Mouse (Mus musculus) forebrain, embryonic 13.5 days (tissue): ENCODE measurements around the gene Sh3gl2. TPM values are rescaled to one million over a fixed set of nuclear protein-coding genes. Genes with fewer than 3 reads are reported as not detected.
A peak's percentile ranks its signal among the peaks of the same experiment; 100 is the strongest.

Experiments
- ATAC-seq: fragments of 200-750 bp; cut with Nextera tagmentation; 2 replicates; pipeline ENCODE4 v1.8.0; 2017
- H3K27ac ChIP-seq: fragments of 300-500 bp; sonication (generic); 2 replicates; pipeline ENCODE4 v1.5.1; 2015; ENCODE audit warnings: inconsistent platforms, mild to moderate bottlenecking, moderate library complexity
- H3K27me3 ChIP-seq: fragments of 300-500 bp; sonication (generic); 2 replicates; pipeline ENCODE4 v1.6.1; 2015; ENCODE audit warnings: mild to moderate bottlenecking, inconsistent platforms
- H3K36me3 ChIP-seq: fragments of 300-500 bp; sonication (generic); 2 replicates; pipeline ENCODE4 v1.6.1; 2015; ENCODE audit warnings: mild to moderate bottlenecking, inconsistent platforms; ENCODE audit not compliant: poor library complexity, severe bottlenecking
- H3K4me1 ChIP-seq: fragments of 300-500 bp; sonication (generic); 2 replicates; pipeline ENCODE4 v1.6.1; 2015; ENCODE audit warnings: inconsistent platforms
- H3K4me2 ChIP-seq: fragments of 300-500 bp; sonication (generic); 2 replicates; pipeline ENCODE4 v1.6.1; 2015; ENCODE audit warnings: inconsistent platforms, mild to moderate bottlenecking, moderate library complexity
- H3K4me3 ChIP-seq: fragments of 300-500 bp; sonication (generic); 2 replicates; pipeline ENCODE4 v1.5.1; 2015; ENCODE audit warnings: mild to moderate bottlenecking, inconsistent platforms
- H3K9ac ChIP-seq: fragments of 300-500 bp; sonication (generic); 2 replicates; pipeline ENCODE4 v1.6.1; 2015; ENCODE audit warnings: mild to moderate bottlenecking, inconsistent platforms
- H3K9me3 ChIP-seq: fragments of 300-500 bp; sonication (generic); replicated peaks from 2 replicates; pipeline ENCODE4 v1.6.1; 2016; ENCODE audit warnings: inconsistent platforms
- WGBS: fragments of 180-500 bp; shearing (Covaris S2); methylation state at CpG from one replicate; pipeline ENCODE4 v1.1.7; 2015; 5-methylcytosine and 5-hydroxymethylcytosine counted together
- polyA plus RNA-seq: library from polyadenylated mRNA; unstranded; fragments of >200 nt; fragmentation: Nextera tagmentation; extraction: Ambion mirVana; gene quantifications from 2 replicates; pipeline ENCODE4 v1.2.1, GENCODE M21; 2015

The Sh3gl2 gene
- polyA plus RNA-seq, 1 experiment from 2014 or later: 30.9 TPM

DNA sequence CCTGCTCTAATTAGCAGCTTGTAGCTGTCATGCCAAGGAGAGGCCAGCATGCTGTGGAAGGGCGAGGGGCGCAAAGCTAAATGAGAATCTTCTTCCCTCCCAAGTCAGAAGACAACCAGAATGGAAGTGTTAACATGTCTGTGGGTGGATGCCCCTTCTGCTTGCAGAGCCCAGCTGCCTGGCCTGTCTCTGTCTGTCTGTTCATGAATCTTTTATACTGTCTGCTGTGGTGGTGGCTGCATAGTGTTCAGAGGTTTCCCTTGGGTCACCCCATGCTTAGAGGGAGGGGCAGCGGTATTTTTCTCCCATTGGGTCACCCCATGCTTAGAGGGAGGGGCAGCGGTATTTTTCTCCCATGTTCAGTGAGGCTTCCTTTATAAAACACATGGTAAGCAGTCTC is 68.0 kb downstream of the Sh3gl2 start:
- peak; percentile 36; the same call in 1 of the 2 replicates for ATAC-seq
- Histone ChIP-seq H3K9me3 (no peaks in the 10 kb centered on the region), H3K4me1 (0 out of 2 replicates have a peak, but pooled peaks cover 5% of the 10 kb centered on the region), H3K27me3 (no peaks in the 10 kb centered on the region), H3K4me2 (no peak overlapping the region), H3K4me3 (no peak overlapping the region), H3K9ac (no peak overlapping the region), H3K27ac (no peak overlapping the region), H3K36me3 (no peaks in the 10 kb centered on the region)
- 84% methylated on average over 4 of the region's 4 CpGs for WGBS

DNA sequence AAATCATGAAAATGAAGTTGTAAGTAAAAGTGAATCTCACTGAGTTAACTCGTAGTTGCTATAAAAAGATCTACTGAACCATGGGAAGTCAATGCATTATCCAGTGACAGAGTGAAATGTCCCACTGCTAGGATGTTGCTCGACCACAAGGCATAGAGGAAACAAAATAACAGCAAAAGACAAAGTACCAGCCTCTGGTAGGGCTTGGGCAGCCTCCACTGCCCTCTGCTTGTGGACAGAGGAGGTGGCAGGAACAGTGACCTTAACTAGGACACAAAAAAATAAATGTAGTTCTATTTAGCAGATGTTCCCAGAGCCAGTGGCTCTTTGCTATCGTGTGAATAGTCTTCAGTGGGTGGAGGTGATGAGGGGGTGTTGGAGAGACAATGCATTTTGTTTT is 68.5 kb downstream of the Sh3gl2 start:
- Histone ChIP-seq H3K4me1 (0 out of 2 replicates have a peak, but pooled peaks cover 5% of the 10 kb centered on the region), H3K27ac (no peak overlapping the region), H3K9ac (no peak overlapping the region), H3K4me2 (no peak overlapping the region), H3K36me3 (no peaks in the 10 kb centered on the region), H3K9me3 (no peaks in the 10 kb centered on the region), H3K4me3 (no peak overlapping the region), H3K27me3 (no peaks in the 10 kb centered on the region)
- ATAC-seq: no peak
- 86% methylated on average over 3 of the region's 3 CpGs for WGBS

DNA sequence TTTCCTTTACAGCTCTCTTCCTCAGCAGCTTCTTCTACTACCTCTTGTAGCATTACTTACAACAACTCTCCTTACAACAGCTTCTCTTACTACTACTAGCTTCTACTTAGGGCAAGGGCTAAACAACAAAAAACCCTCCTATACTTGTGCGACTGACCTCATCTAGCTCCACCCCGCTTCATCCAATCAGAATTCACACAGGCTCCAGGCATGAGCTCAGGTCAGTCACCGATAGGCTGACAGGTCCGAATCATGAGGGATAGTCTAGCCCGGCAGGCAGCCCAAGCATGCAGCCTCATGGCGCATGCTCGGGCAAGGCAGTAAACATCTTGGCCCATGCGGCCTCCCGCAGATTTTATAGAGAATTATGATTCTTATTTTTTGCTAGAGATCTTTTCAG is 78.2 kb downstream of the Sh3gl2 start:
- no peaks in the 10 kb centered on the region for H3K36me3 ChIP-seq
- H3K9me3 ChIP-seq: no peaks in the 10 kb centered on the region
- H3K4me1 ChIP-seq: no peaks in the 10 kb centered on the region
- no peak overlapping the region for H3K9ac ChIP-seq
- no peak overlapping the region for H3K27ac ChIP-seq
- H3K4me2 ChIP-seq: no peak overlapping the region
- no peaks in the 10 kb centered on the region for H3K27me3 ChIP-seq
- 93% methylated on average over 9 of the region's 9 CpGs for WGBS
- no peak overlapping the region for H3K4me3 ChIP-seq
- no peak for ATAC-seq

DNA sequence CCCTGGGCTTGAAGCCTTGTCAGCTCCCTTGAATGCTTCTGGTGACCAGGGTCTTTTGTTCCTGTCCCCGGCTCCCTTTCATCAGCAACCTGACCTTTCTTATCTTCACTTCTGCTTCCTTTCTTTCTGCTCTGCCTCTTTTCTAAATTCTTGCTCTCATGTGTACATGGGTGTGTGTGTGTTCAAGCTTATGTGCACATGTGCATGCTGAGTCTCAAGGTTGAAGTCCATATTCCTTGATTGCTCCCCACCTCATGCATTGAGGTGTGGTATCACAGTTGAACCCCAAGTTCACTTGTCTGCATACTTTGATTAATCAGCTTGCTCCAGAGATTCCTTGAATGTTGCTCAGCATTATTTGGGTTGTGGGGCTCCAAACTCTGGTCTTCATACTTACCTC is 85.1 kb downstream of the Sh3gl2 start:
- 75% methylated on average over 1 of the region's 1 CpGs for WGBS

DNA sequence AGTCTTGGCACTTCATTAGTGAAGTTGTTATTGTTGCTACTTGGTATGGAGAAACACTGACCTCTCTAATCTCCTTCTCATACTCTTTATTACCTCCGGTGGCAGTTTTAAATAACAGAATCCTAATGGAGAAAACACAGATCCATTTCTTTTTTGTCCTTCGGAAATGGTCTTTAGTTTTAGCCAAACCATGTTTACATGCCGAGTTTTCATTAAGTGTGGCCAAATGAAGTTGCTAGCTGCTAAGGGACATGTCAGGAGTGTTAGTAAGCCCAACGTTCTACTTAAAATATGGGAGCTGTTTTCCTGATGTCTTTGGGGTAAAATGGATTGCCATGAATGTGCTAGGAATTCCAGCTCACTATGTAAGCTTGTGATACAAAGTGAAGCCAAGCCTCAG is 86.4 kb downstream of the Sh3gl2 start:
- Histone ChIP-seq H3K4me3 (no peak overlapping the region), H3K36me3 (no peaks in the 10 kb centered on the region), H3K9me3 (no peaks in the 10 kb centered on the region), H3K4me1 (no peaks in the 10 kb centered on the region), H3K27me3 (no peaks in the 10 kb centered on the region), H3K4me2 (no peak overlapping the region), H3K9ac (no peak overlapping the region), H3K27ac (no peak overlapping the region)
- WGBS: 86% methylated on average over 4 of the region's 4 CpGs
- ATAC-seq: no peak

More for the DNA sequence above, 85.1 kb downstream of the Sh3gl2 start:
- Histone ChIP-seq H3K9me3 (no peaks in the 10 kb centered on the region), H3K27me3 (no peaks in the 10 kb centered on the region), H3K4me1 (no peaks in the 10 kb centered on the region), H3K4me2 (no peak overlapping the region), H3K4me3 (no peak overlapping the region), H3K9ac (no peak overlapping the region), H3K36me3 (no peaks in the 10 kb centered on the region), H3K27ac (no peak overlapping the region)
- no peak for ATAC-seq

DNA sequence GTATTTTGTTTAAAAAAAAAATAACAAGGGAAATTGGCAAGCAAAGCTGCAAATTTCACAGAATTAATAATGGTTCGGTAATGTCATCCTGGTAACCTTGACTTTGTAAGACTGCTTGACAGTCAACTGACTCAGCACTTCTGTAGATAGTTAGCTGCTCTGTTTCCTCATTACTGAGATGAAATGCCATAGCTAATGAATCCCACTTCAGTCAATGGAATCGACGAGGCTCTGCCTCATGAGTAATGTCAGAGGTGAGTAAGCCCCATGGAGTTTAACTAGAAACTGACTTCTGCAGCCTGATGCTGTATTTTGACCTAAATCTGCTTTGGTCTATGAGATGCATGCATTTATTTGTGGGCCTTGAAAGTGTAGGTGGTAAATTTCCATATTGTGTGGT is 88.4 kb downstream of the Sh3gl2 start:
- Histone ChIP-seq H3K27ac (no peak overlapping the region), H3K4me3 (no peak overlapping the region), H3K27me3 (no peaks in the 10 kb centered on the region), H3K36me3 (no peaks in the 10 kb centered on the region), H3K9ac (no peak overlapping the region), H3K4me1 (no peaks in the 10 kb centered on the region), H3K9me3 (no peaks in the 10 kb centered on the region), H3K4me2 (no peak overlapping the region)
- ATAC-seq: no peak
- 71% methylated on average over 3 of the region's 3 CpGs for WGBS

DNA sequence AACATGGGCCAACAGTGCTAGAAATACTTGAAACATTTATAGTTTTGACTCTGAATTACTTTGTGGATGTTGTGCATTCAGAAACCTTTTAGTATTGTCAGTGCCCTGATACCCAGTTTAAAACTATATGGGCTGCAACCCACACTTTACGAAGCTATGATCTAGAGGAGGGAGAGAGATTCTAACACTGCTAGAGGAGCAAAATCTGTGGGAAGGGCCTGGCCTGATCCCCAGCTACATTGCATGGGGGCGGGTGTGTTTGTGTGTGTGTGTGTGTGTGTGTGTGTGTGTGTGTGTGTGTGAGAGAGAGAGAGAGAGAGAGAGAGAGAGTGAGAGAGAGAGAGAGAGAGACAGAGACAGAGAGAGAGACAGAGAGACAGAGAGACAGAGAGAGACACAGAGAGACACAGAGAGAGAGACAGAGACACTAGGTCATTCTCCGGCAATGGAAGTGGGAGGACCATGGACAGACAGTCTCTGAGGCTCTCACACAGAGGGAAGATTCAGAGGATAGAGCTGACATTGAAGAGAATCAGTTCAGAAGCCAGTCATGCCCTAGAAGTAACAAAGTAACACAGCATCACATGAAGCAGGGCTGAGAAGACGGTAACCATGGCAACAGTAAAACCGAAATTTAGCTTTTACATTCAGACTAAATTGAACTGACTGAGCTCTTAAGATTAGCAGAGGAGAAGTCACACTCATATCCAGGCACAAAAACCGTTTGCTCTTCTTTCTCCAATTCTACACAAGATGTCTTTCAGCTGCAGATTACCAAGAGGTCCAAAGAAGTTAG is 95.9 kb downstream of the Sh3gl2 start:
- H3K27me3 ChIP-seq: no peaks in the 10 kb centered on the region
- H3K4me1 ChIP-seq: no peaks in the 10 kb centered on the region
- no peak overlapping the region for H3K4me2 ChIP-seq
- 78% methylated on average over 6 of the region's 6 CpGs for WGBS
- H3K4me3 ChIP-seq: no peak overlapping the region
- H3K36me3 ChIP-seq: no peaks in the 10 kb centered on the region
- no peak overlapping the region for H3K27ac ChIP-seq
- peak; percentile 70; the same call in 1 of the 2 replicates for ATAC-seq
- no peak overlapping the region for H3K9ac ChIP-seq
- H3K9me3 ChIP-seq: no peaks in the 10 kb centered on the region

DNA sequence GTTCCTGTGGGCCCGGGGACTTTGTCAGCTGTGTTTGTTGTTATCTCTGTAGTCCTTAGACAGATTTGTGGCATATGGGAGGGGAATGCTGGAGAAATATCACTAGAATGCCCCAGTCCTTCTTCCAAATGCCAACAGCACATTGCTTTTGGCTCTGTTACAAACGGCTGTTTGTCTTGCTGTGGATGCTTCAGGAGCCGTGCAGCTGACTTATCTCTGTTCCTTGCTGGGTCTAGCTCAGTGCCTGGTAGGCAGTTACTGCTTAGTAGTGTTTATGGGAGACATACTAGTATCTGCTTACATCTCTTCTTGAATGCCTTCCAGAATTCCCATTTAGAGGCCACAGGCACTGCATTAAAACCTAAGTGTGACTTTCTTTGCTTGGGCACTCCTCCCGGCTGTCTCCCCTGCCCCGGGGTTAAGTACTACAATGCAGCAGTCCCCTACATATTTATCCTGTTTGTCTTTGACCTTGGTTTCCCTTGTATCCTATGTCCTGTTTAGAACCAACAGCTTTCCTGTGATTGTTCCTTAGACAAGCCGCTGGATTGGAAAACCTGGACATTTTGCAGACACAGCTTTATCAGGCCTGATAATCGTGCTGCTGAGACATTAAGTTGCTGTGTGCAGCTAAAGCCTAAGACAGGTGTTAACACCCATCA is 101.1 kb downstream of the Sh3gl2 start:
- Histone ChIP-seq H3K4me3 (no peak overlapping the region), H3K36me3 (no peaks in the 10 kb centered on the region), H3K9me3 (no peaks in the 10 kb centered on the region), H3K4me1 (no peaks in the 10 kb centered on the region), H3K27ac (0 out of 2 replicates have a peak overlapping the region, but pooled peaks have one; percentile 10), H3K9ac (no peak overlapping the region), H3K4me2 (no peak overlapping the region), H3K27me3 (no peaks in the 10 kb centered on the region)
- no peak for ATAC-seq
- WGBS: 83% methylated on average over 7 of the region's 7 CpGs

DNA sequence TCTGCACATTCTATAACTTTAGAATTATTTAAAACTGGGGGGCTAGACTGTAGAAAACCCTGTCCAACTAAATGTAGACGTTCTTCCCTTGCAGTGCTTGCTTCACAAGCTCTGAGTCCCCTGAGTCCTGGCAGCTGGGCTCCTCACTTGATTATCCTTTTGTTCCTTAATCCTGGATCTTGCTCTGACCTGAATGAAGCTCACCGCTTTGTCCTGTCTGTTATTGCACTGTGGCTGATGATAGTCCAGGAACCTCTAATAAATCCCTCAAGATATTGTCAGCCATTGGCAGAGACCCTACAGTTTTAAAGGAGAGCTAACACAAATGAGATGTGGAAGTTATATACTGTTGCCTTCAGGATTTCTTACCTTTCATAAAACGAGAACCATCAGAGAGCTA is 114.2 kb downstream of the Sh3gl2 start:
- no peaks in the 10 kb centered on the region for H3K36me3 ChIP-seq
- H3K9ac ChIP-seq: no peak overlapping the region
- no peaks in the 10 kb centered on the region for H3K9me3 ChIP-seq
- no peaks in the 10 kb centered on the region for H3K27me3 ChIP-seq
- ATAC-seq: no peak
- no peak overlapping the region for H3K4me3 ChIP-seq
- 37% methylated on average over 3 of the region's 3 CpGs for WGBS
- no peak overlapping the region for H3K4me2 ChIP-seq
- H3K27ac ChIP-seq: no peak overlapping the region
- H3K4me1 ChIP-seq: no peaks in the 10 kb centered on the region

DNA sequence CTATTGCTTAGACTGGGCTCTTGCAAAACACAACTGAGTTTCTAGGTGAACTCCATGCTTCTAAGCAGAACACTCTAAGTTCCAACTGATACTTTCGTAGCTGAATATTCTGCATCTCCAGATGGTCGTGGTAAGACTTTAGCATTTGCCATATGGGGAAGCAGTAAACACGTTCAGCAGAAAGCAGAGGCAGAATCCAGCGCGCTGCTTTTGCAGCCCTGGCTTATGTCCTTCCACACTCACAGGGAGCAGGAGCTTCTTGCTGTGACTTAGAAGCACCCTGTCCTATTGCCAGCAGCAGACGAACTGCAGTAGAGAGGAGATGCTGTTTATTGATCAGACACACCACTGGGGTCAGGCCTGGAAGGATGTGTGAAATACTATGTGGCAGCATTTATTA is 120.5 kb downstream of the Sh3gl2 start:
- Histone ChIP-seq H3K4me3 (no peak overlapping the region), H3K27ac (peak overlapping the region; percentile 35; the same call in 1 of the 2 replicates), H3K27me3 (no peaks in the 10 kb centered on the region), H3K9ac (no peak overlapping the region), H3K9me3 (no peaks in the 10 kb centered on the region), H3K36me3 (no peaks in the 10 kb centered on the region), H3K4me1 (no peaks in the 10 kb centered on the region), H3K4me2 (no peak overlapping the region)
- 77% methylated on average over 6 of the region's 6 CpGs for WGBS
- peak; percentile 73; the same call in 1 of the 2 replicates for ATAC-seq

DNA sequence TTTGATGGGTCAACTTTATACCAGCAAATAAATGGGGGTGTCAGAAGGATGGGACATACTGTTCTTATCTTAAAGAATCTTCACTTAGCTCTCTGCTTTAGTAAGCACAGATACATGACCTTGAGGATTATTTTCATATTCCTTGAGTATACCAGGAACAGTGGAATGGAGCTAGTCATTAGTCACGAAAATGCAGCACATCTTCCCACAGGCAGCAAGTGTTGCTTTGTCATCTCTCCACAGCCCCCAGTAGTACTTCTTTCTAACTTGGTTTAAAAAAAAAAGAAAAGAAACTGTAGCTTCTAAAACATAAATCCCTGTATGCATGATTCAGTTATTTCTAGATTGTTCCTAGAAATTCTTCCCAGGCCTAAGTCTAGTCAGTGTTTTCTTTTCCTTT is 121.1 kb downstream of the Sh3gl2 start:
- no peaks in the 10 kb centered on the region for H3K36me3 ChIP-seq
- peak overlapping the region; percentile 35; the same call in 1 of the 2 replicates for H3K27ac ChIP-seq
- H3K27me3 ChIP-seq: no peaks in the 10 kb centered on the region
- 83% methylated on average over 1 of the region's 1 CpGs for WGBS
- H3K9me3 ChIP-seq: no peaks in the 10 kb centered on the region
- H3K4me2 ChIP-seq: no peak overlapping the region
- H3K4me3 ChIP-seq: no peak overlapping the region
- H3K4me1 ChIP-seq: no peaks in the 10 kb centered on the region
- no peak for ATAC-seq
- no peak overlapping the region for H3K9ac ChIP-seq

DNA sequence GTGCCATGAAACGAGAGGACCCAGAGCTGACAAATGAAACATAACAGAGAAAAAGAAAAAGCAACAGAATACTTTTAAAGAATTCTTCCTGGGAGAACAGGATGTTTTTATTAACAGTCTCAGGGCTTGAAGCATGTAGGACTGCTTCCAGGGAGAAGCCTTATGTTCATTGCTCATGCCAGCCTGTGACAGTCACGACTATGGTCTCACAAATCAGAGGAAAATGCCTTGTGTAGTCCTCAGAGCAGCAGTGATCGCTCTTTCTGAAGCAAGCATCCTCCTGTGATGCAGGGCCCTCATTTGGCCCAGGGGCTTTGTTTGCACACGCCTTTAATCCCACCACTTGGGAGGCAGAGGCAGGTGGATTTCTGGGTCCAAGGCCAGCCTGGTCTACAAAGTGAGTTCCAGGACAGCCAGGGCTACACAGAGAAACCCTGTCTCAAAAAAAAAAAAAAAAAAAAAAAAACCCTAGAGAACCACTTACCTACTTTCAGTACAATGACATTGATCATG is 129.8 kb downstream of the Sh3gl2 start:
- H3K27ac ChIP-seq: no peak overlapping the region
- ATAC-seq: no peak
- no peak overlapping the region for H3K9ac ChIP-seq
- 74% methylated on average over 4 of the region's 4 CpGs for WGBS
- no peaks in the 10 kb centered on the region for H3K27me3 ChIP-seq
- no peak overlapping the region for H3K4me2 ChIP-seq
- no peak overlapping the region for H3K4me3 ChIP-seq
- H3K36me3 ChIP-seq: no peaks in the 10 kb centered on the region
- no peaks in the 10 kb centered on the region for H3K9me3 ChIP-seq
- H3K4me1 ChIP-seq: no peaks in the 10 kb centered on the region
